Mouse (Mus musculus) thymus, adult 18-20 months (tissue): ENCODE measurements around the gene Gfer.

Source experiments
- DNase-seq, 2 experiments: peaks; one replicate each; pipeline ENCODE4 v3.0.0; 2022; ENCODE audit warnings: mixed read lengths in 2 of 2

Gfer gene

DNA sequence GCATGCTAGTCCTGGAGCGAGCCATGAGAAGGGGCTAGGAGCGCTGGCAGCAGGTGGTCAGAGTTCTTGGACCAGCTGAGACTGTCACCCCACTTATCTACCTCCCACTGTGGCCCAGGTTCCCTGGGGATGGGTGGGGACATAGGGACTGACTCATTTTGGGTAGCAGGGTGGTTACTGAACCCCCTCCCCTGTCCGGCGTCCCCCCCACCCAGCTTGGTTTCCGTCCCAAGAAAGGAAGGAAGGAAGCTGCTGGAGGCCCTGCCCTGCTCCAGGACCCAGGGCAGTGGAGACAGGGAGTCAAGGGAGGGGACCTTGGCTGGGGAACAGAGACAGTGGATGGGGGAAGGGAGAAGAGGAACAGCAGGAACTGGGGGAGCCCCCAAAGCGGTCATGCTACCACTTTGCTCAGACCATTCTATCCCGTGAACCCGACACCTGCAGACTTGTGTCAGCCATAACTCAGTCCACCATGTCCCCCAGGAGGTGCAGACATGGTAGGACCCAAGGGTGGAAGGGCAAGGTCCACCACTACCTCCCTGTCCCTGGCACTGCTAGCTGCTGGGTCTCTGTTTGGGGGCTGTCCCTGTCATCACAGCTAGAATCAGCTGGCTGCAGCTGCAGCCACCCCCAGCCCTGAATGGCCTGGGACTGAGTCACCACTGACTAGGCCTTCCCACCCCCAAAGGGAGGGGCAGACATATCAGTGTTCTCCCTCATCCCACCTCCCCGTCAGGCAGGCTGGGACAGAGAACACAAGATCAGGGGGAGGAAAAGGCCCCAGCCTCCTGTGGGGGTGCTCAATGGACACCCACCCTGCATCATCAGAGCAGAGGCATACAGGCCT lies 50.9 kb downstream of the Gfer start:
- no peak for DNase-seq

DNA sequence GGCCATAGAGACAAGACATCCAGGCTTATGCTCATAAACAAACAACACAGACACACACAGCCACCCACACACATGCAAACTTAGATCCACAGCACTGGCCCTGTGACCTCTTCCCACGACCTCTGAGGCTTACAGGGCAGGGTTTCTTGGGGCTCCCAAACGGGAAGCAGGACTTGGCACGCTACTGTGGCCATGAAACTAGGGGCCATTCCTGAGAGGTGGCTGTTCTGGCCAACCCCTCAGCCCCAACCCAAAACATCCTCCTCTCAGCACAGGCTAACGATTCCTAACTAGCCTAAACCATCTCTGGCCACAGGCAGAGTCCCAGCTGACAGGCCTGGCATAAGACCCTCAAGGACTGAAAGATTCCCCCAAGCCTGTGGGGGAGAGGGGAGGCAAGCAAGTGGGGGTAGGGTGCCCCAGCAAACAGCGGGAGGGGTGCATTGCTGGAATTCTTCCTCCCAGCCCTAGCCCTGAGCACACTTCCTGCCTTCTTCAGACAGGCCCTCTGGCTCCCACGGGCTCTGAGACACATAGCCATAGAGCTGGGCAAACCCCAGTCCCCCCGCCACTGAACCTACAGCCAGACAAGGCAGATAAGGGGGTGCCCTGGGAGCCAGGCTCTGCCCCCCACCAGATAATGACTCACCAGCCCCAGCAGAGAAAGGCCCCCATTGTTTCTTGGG lies 51.8 kb downstream of the Gfer start:
- no peak for DNase-seq
